Mouse (Mus musculus) embryo, embryonic 10.5 days (tissue): ENCODE data around the gene Dnase1l3.
"Not testable (repeated sequence)": the region's sequence is repeated elsewhere in the genome, so short reads cannot be mapped to it uniquely, and the experiment has no call there.

Source experiments
- DNase-seq: peaks from one replicate; pipeline ENCODE4 v3.0.0-alpha.2; 2015; ENCODE audit warnings: low spot score

Gene Dnase1l3

GRCm38 (mm10) chr14:8011938-8012337, 17.6 kb upstream of the Dnase1l3 start:
- DNase-seq, result no peak

- DNase-seq, result no peak
Observed at GRCm38 (mm10) chr14:8011297-8011696, 16.9 kb upstream of the Dnase1l3 start.

GRCm38 (mm10) chr14:8007923-8008322, 13.6 kb upstream of the Dnase1l3 start:
- DNase-seq, result no peak

GRCm38 (mm10) chr14:8007486-8007885, 13.1 kb upstream of the Dnase1l3 start:
- DNase-seq, result no peak

- no peak for DNase-seq
Observed at GRCm38 (mm10) chr14:8007084-8007483, 12.7 kb upstream of the Dnase1l3 start.

- not testable (repeated sequence) for DNase-seq
Observed at GRCm38 (mm10) chr14:8006061-8006460, 11.7 kb upstream of the Dnase1l3 start.

GRCm38 (mm10) chr14:8003727-8004670, 9.6 kb upstream of the Dnase1l3 start:
- DNase-seq, result no peak

GRCm38 (mm10) chr14:8003093-8003670, 8.8 kb upstream of the Dnase1l3 start:
- DNase-seq, result peak; percentile 38

- peak; percentile 93 for DNase-seq
Observed at GRCm38 (mm10) chr14:8002432-8003092, 8.2 kb upstream of the Dnase1l3 start, which contains the start of gene Abhd6. Abhd6 (plus strand) TSS chr14:8002902.

GRCm38 (mm10) chr14:8000831-8001685, 6.7 kb upstream of the Dnase1l3 start:
- DNase-seq, result peak; percentile 24

- no peak for DNase-seq
Observed at GRCm38 (mm10) chr14:8000247-8000646, 5.9 kb upstream of the Dnase1l3 start.

GRCm38 (mm10) chr14:7999435-7999834, 5.1 kb upstream of the Dnase1l3 start:
- no peak for DNase-seq

GRCm38 (mm10) chr14:7999030-7999429, 4.7 kb upstream of the Dnase1l3 start:
- no peak for DNase-seq

GRCm38 (mm10) chr14:7997255-7997696, 2.9 kb upstream of the Dnase1l3 start:
- peak; percentile 92 for DNase-seq

GRCm38 (mm10) chr14:7992158-7992557, 2.2 kb downstream of the Dnase1l3 start:
- DNase-seq, result no peak

- peak; percentile 39 for DNase-seq
Observed at GRCm38 (mm10) chr14:7991108-7991776, 3.1 kb downstream of the Dnase1l3 start.

GRCm38 (mm10) chr14:7989961-7990360, 4.4 kb downstream of the Dnase1l3 start:
- no peak for DNase-seq

- DNase-seq, result no peak
Observed at GRCm38 (mm10) chr14:7989371-7989770, 5.0 kb downstream of the Dnase1l3 start.

- no peak for DNase-seq
Observed at GRCm38 (mm10) chr14:7986913-7987312, 7.5 kb downstream of the Dnase1l3 start.

GRCm38 (mm10) chr14:7981226-7981625, 13.1 kb downstream of the Dnase1l3 start:
- DNase-seq, result no peak

GRCm38 (mm10) chr14:7978183-7978582, 16.2 kb downstream of the Dnase1l3 start:
- DNase-seq, result no peak
